Mouse (Mus musculus) cerebellum, adult 9-11 months (tissue): ENCODE data around the gene Pappa.

ENCODE experiments used
- DNase-seq: peaks from one replicate; pipeline ENCODE4 v3.0.0; 2022

Pappa gene

DNA sequence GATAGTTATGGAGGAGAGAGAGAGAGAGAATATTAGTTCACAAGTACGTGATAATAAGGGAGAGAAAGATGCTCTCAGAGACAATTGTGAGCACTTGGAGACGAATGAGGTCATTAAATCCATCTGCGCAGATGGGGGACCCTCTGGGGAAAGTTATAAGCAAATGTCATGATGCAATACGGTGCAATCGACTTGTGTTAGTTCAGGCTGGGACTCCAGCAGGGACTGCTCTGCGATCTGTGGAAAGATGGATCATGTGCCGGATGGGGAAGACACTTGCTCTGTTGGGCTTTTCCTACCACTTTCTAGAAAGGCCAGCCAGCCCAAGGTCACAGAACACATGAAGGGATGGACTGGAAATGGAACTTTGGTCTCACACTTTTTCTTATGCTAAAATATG lies 226.5 kb downstream of the Pappa start:
- no peak for DNase-seq

DNA sequence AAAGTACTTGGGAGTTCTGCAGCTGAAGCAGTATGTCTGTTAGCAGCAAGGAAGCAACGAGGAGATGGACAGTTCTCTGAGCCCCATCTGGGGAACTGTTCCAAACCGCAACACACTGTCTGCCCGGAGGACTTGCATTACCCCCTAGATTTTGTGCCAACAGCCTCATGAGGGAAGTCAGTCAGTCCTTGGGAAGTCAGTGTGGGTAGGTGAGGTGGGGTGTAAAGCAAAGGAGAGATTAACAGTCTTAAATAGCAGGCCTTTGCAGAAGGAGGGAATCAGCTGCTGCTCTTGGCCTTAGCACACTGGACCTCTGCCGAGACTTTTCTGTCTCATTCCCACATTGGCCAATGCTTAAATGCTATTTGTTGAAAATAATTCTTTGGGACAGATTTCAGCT lies 230.6 kb downstream of the Pappa start:
- no peak for DNase-seq

DNA sequence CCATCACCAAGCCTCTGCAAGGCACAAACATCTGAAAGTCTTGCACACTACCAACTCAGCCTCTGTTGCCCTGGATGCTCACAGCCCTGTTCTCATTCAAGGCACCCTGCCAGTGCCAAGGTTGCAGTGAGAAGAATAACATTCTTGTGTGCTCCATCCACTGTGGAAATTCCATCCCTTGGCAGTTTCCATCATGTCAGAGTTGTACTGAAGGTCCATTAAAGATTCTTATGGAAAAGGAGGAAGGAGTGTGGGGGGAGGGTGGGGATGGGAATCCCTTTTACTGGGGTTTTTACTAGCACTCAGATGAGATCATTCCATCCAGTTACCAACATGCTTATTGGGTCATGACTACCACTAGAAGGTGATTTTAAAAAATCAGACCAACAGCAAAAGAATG lies 243.2 kb downstream of the Pappa start:
- DNase-seq: no peak

DNA sequence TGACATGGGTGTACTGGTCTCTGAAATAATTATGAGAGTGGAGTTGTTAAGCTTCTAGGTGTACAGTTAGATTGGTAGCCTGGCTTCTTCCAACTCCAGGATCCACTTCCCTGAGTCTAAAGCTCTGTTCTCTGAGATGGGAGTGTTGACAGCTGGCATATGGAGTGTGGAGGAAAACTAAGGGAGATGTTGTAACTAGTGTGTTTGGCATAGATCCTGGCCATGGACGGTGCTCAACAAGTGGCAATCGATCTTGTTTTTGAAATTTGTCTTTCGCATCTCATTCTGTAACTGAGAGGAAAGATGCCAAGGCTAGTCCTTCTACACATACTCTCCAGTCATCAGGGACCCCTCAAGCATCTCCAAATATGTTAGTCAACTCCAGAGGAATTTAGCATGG lies 248.8 kb downstream of the Pappa start:
- DNase-seq: no peak

DNA sequence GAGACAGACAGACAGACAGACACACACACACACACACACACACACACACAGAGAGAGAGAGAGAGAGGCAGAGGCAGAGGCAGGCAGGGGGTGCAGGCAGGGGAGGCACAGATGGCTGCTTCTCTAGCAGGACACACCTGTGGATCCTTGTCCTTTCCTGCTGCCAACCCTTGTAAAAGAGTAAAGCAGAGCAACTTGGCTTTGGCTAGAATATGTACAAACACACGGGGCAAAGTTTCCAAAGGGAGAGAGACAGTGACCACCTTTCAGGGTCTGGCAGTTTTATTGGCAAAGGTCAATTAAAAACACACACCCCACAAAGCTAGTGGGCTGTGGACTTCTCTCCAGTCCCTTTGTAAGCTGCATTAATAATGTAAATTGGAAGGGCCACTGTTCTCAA lies 249.9 kb downstream of the Pappa start:
- no peak for DNase-seq

DNA sequence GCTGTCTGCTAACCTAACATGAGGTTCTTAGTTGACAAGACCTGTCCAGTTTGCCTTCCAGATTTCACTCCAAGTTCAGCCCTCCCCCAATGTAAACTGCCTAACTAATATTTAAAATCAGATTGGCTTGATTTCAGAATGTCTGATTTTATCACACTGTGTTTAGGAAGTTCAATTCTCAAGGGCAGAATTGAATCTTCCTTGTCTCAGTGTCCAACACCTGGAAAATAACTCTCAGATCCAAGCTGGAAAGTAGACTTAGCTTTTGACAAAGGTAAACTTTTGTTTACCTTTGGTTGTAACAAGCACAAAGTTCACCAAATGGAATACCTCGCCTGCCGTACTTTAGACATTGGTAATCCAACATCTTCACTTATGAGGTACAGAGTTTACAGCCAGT lies 252.6 kb downstream of the Pappa start:
- no peak for DNase-seq

DNA sequence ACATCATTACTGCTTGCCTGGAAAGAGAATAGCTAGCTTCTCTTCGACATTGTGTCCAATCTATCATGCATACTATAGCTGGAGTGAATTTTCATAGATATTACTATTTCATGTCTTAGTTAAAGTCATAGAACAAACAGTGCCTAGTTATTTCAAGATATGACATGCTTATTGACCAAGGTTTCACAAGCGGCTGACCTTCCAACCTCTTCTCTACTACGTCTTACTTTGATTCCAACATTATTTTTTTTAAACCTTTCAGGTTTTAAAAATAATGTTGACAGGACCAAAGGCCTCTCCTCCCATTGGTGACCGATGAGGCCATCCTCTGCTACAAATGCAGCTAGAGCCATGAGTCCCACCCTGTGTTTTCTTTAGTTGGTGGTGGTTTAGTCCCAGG lies 255.5 kb downstream of the Pappa start:
- no peak for DNase-seq

DNA sequence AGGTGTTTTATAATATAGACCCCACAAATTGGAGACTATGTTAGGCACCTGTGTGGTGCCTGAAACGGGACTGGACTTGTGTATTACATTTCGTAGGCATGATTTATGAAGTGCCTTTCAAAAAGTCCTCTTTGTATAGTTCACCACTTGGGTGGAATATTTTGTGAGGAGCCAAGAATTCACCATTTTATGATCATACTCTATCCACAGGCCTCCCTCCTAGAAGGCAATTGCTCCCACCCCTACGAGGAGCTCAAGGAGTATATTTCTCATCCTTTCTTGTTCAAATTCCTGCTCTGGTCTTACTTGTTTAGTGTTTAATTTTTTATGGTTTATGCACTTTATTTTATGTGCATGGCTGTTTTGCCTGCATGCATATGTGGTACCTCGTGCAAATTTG lies 259.1 kb downstream of the Pappa start:
- no peak for DNase-seq

DNA sequence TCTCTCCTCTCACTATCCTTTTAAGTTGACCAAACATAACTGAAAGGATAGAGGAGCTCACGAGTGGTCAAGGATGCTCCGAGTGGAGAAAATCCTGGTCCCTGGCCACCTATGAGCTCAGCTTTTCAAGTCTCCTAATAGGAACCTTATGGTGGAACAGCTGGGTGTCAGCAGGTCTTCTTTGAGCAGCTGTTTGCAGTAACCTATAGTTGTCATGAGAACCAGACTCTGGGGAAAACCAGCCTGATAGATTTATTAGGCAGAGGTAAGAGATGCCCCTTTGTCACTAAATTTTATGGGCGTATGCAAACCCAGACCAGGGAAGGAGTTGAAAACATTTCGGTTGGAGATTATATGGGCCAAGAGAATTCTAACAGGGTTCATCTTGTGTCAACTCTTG lies 267.0 kb downstream of the Pappa start:
- no peak for DNase-seq

DNA sequence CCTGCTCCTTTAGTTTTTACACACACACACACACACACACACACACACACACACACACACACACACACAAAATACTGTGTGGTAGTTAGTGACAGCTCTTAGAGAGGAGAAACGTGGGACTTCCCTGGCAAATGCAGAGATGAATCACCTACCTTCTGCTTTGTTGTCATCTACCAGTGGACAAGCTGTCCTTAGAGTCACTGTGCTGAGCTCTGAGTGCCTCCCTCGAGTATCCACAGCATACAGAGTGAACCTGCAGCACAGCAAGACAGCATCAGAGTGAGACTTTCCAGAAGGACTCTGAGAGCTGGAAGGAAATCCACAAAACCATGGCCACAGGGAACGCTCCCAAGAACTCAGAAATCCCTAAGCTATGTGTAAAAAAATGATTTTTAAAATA lies 272.8 kb downstream of the Pappa start:
- DNase-seq: no peak

DNA sequence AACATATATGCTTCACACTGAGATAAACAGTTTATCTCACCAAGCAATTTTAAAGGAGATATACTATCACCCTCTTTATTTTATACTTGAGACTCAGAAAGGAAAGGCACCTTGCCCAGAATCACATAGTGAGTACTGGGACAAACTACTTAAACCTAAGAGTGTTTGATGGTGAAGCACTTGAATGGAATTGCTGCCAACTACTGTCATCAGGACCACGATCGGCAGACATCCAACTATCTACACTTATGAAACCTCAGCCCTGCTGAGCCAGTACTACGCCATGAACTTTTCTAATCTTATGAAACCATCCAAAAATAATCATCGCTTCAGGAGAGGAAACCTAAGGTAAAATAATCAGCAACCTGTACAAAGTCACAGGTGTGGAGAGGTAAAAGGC lies 275.5 kb downstream of the Pappa start:
- DNase-seq: no peak

DNA sequence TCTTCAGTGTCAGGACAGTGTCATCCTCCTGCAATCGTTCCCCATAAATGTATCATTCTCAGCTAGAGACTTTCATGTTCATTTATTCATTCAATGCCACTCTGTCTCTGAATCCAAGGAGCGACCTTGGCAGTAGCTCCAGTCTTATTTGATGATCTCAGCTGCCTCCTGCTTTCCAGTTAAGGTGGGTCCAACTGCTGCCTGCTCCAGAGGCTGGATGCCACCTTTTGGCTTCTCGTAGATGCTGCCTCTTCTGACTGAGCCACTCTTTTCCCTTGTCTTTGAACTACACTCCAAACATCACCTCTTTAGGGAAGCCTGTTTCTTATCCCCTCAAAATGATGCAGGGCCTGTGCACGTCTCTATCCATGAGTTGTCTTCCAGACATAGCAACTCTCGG lies 278.3 kb downstream of the Pappa start:
- no peak for DNase-seq

DNA sequence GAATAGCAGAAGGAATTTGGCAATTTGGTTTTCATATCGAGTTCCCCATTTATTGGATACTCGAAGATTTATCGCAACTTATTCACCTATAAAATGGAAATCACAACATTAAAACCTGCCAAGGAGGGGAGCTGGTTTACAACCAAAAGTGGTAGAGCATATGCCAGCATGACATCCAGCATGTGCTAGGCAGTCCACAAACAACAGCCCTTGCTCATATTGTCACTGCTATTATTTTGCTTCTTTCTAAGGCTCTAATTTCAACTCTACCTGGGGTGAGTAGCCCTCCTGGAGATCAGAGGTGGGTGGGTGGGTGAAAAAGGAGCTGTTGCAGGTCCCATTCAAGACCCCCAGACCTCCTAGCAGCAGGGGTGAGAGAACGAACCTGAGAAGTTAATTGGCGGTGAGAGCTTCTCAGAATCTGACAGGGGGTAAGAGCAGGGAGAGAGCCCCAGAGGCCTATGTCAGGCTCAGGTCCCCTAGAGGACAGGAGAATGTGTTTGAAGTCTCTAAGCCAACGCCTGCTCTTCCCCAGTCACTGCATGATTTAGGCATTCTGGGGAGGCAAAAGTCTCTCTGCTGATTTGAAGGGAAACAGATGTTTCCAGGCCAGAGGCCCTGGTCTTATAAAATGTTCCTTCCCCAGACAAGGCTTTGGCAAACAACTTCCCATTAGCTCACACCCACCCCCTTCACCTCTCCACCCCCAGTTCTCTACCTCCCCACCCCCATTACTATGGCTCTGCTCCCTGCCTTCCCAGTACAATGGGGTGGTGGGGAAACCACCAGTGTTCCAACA lies 279.1 kb downstream of the Pappa start:
- no peak for DNase-seq
